Mouse (Mus musculus): ENCODE results near the gene Tspoap1. TPM values are rescaled to one million over a fixed set of nuclear protein-coding genes. Genes with fewer than 3 reads are reported as not detected.

Tspoap1 gene
- 100 to 1,000 TPM; 144 to 163 TPM for total RNA-seq (2021)
- long read RNA-seq, experiment 1, partial matches to known transcripts = 25 of 42 reads
- long read RNA-seq, experiment 1, other reads (novel, unspliced or antisense) = 17 of 42 reads
- long read RNA-seq, experiment 2, partial matches to known transcripts = 42 of 54 reads
- long read RNA-seq, experiment 2, other reads (novel, unspliced or antisense) = 12 of 54 reads

GRCm38 (mm10) chr11:87760301-87761081, at the start of gene Tspoap1:
Gene Tspoap1, plus strand, starts transcription at chr11:87760541.
- DNase-seq (ENCODE audit: low spot score in 2 of 2) = peak; percentile 73 to 87

- no peak for DNase-seq (ENCODE audit: low spot score in 2 of 2)
Measured at GRCm38 (mm10) chr11:87712188-87712587, 48.2 kb upstream of the Tspoap1 start.

GRCm38 (mm10) chr11:87715999-87716398, 44.3 kb upstream of the Tspoap1 start:
- DNase-seq (ENCODE audit: low spot score in 2 of 2) = no peak

- no peak for DNase-seq (ENCODE audit: low spot score in 2 of 2)
Measured at GRCm38 (mm10) chr11:87719526-87719925, 40.8 kb upstream of the Tspoap1 start.

- no peak for DNase-seq (ENCODE audit: low spot score in 2 of 2)
Measured at GRCm38 (mm10) chr11:87720324-87720723, 40.0 kb upstream of the Tspoap1 start.

- no peak for DNase-seq (ENCODE audit: low spot score in 2 of 2)
Measured at GRCm38 (mm10) chr11:87720839-87721238, 39.5 kb upstream of the Tspoap1 start.

GRCm38 (mm10) chr11:87722168-87722567, 38.2 kb upstream of the Tspoap1 start:
- no peak for DNase-seq (ENCODE audit: low spot score in 2 of 2)

- DNase-seq (ENCODE audit: low spot score in 2 of 2) = no peak
Measured at GRCm38 (mm10) chr11:87722891-87723290, 37.5 kb upstream of the Tspoap1 start.

GRCm38 (mm10) chr11:87725515-87725914, 34.8 kb upstream of the Tspoap1 start:
- DNase-seq (ENCODE audit: low spot score in 2 of 2) = no peak

GRCm38 (mm10) chr11:87725964-87726562, 34.3 kb upstream of the Tspoap1 start:
- DNase-seq (ENCODE audit: low spot score in 2 of 2) = no peak

- no peak for DNase-seq (ENCODE audit: low spot score in 2 of 2)
Measured at GRCm38 (mm10) chr11:87727021-87727420, 33.3 kb upstream of the Tspoap1 start.

- no peak for DNase-seq (ENCODE audit: low spot score in 2 of 2)
Measured at GRCm38 (mm10) chr11:87727471-87727870, 32.9 kb upstream of the Tspoap1 start.

GRCm38 (mm10) chr11:87728850-87729592, 31.3 kb upstream of the Tspoap1 start:
- DNase-seq (ENCODE audit: low spot score in 2 of 2) = no peak

- no peak for DNase-seq (ENCODE audit: low spot score in 2 of 2)
Measured at GRCm38 (mm10) chr11:87729593-87730185, 30.7 kb upstream of the Tspoap1 start.

GRCm38 (mm10) chr11:87730652-87731310, 29.6 kb upstream of the Tspoap1 start:
- DNase-seq (ENCODE audit: low spot score in 2 of 2) = no peak

GRCm38 (mm10) chr11:87734346-87734745, 26.0 kb upstream of the Tspoap1 start:
- DNase-seq (ENCODE audit: low spot score in 2 of 2) = no peak

- DNase-seq (ENCODE audit: low spot score in 2 of 2) = no peak
Measured at GRCm38 (mm10) chr11:87735691-87736090, 24.6 kb upstream of the Tspoap1 start.

- DNase-seq (ENCODE audit: low spot score in 2 of 2) = peak in 1 of 2 experiments; percentile 39
Measured at GRCm38 (mm10) chr11:87736647-87737134, 23.6 kb upstream of the Tspoap1 start.

GRCm38 (mm10) chr11:87737175-87737740, 23.1 kb upstream of the Tspoap1 start, which contains the start of gene Supt4a:
Gene Supt4a, plus strand, starts transcription at chr11:87737552.
- DNase-seq (ENCODE audit: low spot score in 2 of 2) = peak; percentile 90 to 94

- no peak for DNase-seq (ENCODE audit: low spot score in 2 of 2)
Measured at GRCm38 (mm10) chr11:87743691-87744090, 16.6 kb upstream of the Tspoap1 start.

All from layer of hippocampus, postnatal 14 days (tissue).